Mouse (Mus musculus) neural tube, embryonic 15.5 days (tissue): Measurements from ENCODE around the gene Pld3. TPM values are rescaled to one million over a fixed set of nuclear protein-coding genes. Genes with fewer than 3 reads are reported as not detected.

Source experiments
- ATAC-seq: fragments of 200-750 bp; cut with Nextera tagmentation; 2 replicates; pipeline ENCODE4 v1.8.0; 2017; ENCODE audit warnings: mild to moderate bottlenecking, moderate TSS enrichment, moderate library complexity; ENCODE audit not compliant: low FRiP score
- H3K27ac ChIP-seq: fragments of 300-500 bp; sonication (generic); replicated peaks from 2 replicates; pipeline ENCODE4 v1.5.1; 2015; ENCODE audit warnings: mild to moderate bottlenecking, inconsistent platforms
- H3K27me3 ChIP-seq: fragments of 300-500 bp; sonication (generic); replicated peaks from 2 replicates; pipeline ENCODE4 v1.6.1; 2015; ENCODE audit warnings: inconsistent platforms
- H3K36me3 ChIP-seq: fragments of 300-500 bp; sonication (generic); 2 replicates; pipeline ENCODE4 v1.6.1; 2015; ENCODE audit warnings: inconsistent platforms
- H3K4me1 ChIP-seq: fragments of 300-500 bp; sonication (generic); 2 replicates; pipeline ENCODE4 v1.6.1; 2015; ENCODE audit warnings: inconsistent platforms
- H3K4me2 ChIP-seq: fragments of 300-500 bp; sonication (generic); 2 replicates; pipeline ENCODE4 v1.6.1; 2015; ENCODE audit warnings: inconsistent platforms, mild to moderate bottlenecking, moderate library complexity
- H3K4me3 ChIP-seq: fragments of 300-500 bp; sonication (generic); replicated peaks from 2 replicates; pipeline ENCODE4 v1.5.1; 2015; ENCODE audit warnings: mild to moderate bottlenecking, inconsistent platforms
- H3K9ac ChIP-seq: fragments of 300-500 bp; sonication (generic); replicated peaks from 2 replicates; pipeline ENCODE4 v1.6.1; 2015; ENCODE audit warnings: mild to moderate bottlenecking, inconsistent platforms
- H3K9me3 ChIP-seq: fragments of 300-500 bp; sonication (generic); replicated peaks from 2 replicates; pipeline ENCODE4 v1.6.1; 2016; ENCODE audit warnings: inconsistent platforms
- WGBS: fragments of 180-500 bp; shearing (Covaris S2); methylation state at CpG from one replicate; pipeline ENCODE4 v1.1.7; 2015; ENCODE audit warnings: mixed read lengths; 5-methylcytosine and 5-hydroxymethylcytosine counted together
- polyA plus RNA-seq: library from polyadenylated mRNA; unstranded; fragments of >200 nt; fragmentation: Nextera tagmentation; extraction: Ambion mirVana; gene quantifications from 2 replicates; pipeline ENCODE4 v1.2.1, GENCODE M21; 2015

The Pld3 gene
- polyA plus RNA-seq, 1 experiment from 2014 or later: 191 TPM

DNA sequence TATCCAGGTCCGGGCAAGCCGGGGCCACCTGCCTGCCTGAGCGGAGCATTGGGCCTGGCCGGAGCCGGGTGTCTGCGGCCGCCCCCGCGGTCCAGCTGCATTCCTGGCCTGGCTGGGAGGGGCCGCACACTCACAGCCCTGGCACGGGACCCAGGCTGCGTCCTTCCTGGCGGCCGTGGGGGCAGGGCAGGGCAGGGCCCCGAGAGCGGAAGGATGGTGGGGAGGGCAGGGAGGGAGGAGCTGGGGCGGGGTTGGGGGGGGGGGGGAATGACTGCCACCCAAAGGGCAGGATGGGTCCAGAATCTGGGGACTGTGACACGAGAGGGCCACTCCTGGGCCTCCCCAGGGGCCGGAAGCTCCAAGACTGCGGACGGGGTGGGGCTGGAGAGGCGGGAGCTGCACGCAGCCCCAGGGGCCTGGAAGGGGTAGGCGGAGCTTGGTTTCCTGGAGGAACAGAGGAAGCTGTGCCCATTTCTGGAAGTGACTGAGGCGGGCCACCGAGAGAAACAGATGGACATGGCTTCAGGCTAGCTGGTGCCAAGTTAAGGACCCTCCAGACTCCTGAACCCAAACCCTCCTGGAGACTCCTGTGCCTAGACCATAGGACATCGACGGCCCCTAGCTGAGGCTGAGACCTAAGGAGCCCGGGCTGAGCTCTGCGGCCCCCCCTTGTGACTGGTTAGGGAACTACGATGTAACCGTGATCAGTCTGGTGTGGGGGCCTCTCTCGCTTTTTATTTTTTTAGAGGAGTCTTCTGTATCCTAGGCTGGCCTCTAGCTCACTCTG, 62.3 kb downstream of the Pld3 start:
- H3K4me3 ChIP-seq: peak overlapping the region; percentile 25
- no peaks in the 10 kb centered on the region for H3K27me3 ChIP-seq
- peak overlapping the region; percentile 53 for H3K4me2 ChIP-seq
- peaks cover 26% of the 10 kb centered on the region for H3K4me1 ChIP-seq
- H3K9me3 ChIP-seq: no peaks in the 10 kb centered on the region
- peak overlapping the region; percentile 67 for H3K27ac ChIP-seq
- no peak for ATAC-seq
- H3K9ac ChIP-seq: peak overlapping the region; percentile 32
- no peaks in the 10 kb centered on the region for H3K36me3 ChIP-seq
- WGBS: 2% methylated on average over 33 of the region's 33 CpGs

- no peaks in the 10 kb centered on the region for H3K9me3 ChIP-seq
- peak overlapping the region; percentile 25 for H3K4me3 ChIP-seq
- H3K9ac ChIP-seq: peak overlapping the region; percentile 32
- H3K36me3 ChIP-seq: no peaks in the 10 kb centered on the region
- peak overlapping the region; percentile 53 for H3K4me2 ChIP-seq
- H3K27ac ChIP-seq: peak overlapping the region; percentile 67; the same call in 1 of the 2 replicates
- no peak for ATAC-seq
- peaks cover 26% of the 10 kb centered on the region for H3K4me1 ChIP-seq
- 40% methylated on average over 4 of the region's 4 CpGs for WGBS
- H3K27me3 ChIP-seq: no peaks in the 10 kb centered on the region
Observed at GRCm38 (mm10) chr7:27490227-27490542, 62.8 kb downstream of the Pld3 start.

GRCm38 (mm10) chr7:27489270-27489869, 63.6 kb downstream of the Pld3 start:
- Histone ChIP-seq H3K36me3 (no peaks in the 10 kb centered on the region), H3K4me2 (no peak overlapping the region), H3K27me3 (no peaks in the 10 kb centered on the region), H3K4me3 (no peak overlapping the region), H3K27ac (no peak overlapping the region), H3K4me1 (peaks cover 26% of the 10 kb centered on the region), H3K9ac (no peak overlapping the region), H3K9me3 (no peaks in the 10 kb centered on the region)
- no peak for ATAC-seq
- 92% methylated on average over 25 of the region's 25 CpGs for WGBS

DNA sequence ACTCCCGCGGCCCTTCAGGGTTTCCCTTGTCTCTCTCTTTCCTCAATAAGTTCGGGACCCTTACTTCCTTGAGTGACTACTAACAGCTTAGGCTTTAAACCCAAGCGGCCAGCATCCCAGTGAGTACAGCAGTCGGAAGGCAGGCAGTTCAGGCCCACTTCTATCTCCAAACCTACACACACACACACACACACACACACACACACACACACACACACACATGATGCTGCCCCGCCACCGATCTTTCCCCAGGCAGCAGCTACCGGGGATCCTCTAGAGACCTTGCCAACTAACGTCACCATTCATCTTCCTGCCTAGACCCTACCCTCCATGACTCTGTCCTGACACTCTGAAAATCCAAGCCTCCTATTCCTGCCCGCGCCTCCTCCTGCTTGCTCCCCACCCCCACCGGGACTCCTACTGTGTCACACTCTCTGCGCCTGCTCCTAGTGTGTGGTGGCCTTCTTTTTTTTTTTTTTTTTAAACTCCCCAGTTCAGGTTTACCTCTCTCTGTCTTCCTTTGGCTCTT, 65.2 kb downstream of the Pld3 start:
- Histone ChIP-seq H3K36me3 (no peaks in the 10 kb centered on the region), H3K27ac (peak overlapping the region; percentile 95), H3K4me3 (peak overlapping the region; percentile 78), H3K27me3 (no peaks in the 10 kb centered on the region), H3K4me2 (peak overlapping the region; percentile 60), H3K9me3 (no peaks in the 10 kb centered on the region), H3K9ac (peak overlapping the region; percentile 72), H3K4me1 (peaks cover 26% of the 10 kb centered on the region)
- 4% methylated on average over 13 of the region's 13 CpGs for WGBS
- ATAC-seq: no peak

- under 1% methylated on average over 77 of the region's 80 CpGs for WGBS
- Histone ChIP-seq H3K36me3 (no peaks in the 10 kb centered on the region), H3K27me3 (no peaks in the 10 kb centered on the region), H3K9me3 (no peaks in the 10 kb centered on the region), H3K4me1 (peaks cover 26% of the 10 kb centered on the region), H3K4me2 (peak within 1 kb of the TSS; percentile 60), H3K4me3 (peak within 1 kb of the TSS; percentile 78), H3K9ac (peak within 1 kb of the TSS; percentile 72), H3K27ac (peak within 1 kb of the TSS; percentile 95)
- peak; percentile 98 for ATAC-seq
Observed at GRCm38 (mm10) chr7:27486770-27487697, 66.0 kb downstream of the Pld3 start, which contains the start of gene Sertad1. Gene Sertad1 (plus strand): TSS chr7:27486910.

GRCm38 (mm10) chr7:27486102-27486769, 66.8 kb downstream of the Pld3 start:
- ATAC-seq: peak; percentile 16
- 6% methylated on average over 13 of the region's 13 CpGs for WGBS
- peak overlapping the region; percentile 95 for H3K27ac ChIP-seq
- no peaks in the 10 kb centered on the region for H3K27me3 ChIP-seq
- peak overlapping the region; percentile 28; the same call in 1 of the 2 replicates for H3K9ac ChIP-seq
- H3K4me2 ChIP-seq: peak overlapping the region; percentile 60
- no peaks in the 10 kb centered on the region for H3K9me3 ChIP-seq
- peak overlapping the region; percentile 78 for H3K4me3 ChIP-seq
- H3K36me3 ChIP-seq: no peaks in the 10 kb centered on the region
- peaks cover 32% of the 10 kb centered on the region for H3K4me1 ChIP-seq

DNA sequence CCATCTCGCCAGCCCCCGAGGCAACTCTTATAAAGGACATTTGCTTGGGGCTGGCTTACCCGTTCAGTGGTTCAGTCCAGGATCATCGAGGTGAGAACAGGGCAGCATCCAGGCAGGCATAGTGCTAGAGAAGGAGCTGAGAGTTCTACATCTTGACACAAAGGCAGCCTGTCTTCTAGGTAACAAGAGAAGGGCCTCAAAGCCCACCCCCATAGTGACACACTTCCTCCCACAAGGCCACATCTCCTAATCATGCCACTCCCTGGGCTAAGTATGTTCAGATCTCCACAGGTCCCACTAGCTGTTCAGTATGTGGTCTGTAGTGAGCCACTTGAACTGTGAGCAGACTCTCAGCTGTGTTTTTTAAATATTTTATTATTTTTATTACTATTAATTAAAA, 69.2 kb downstream of the Pld3 start:
- Histone ChIP-seq H3K4me1 (peaks cover 25% of the 10 kb centered on the region), H3K4me2 (no peak overlapping the region), H3K9ac (no peak overlapping the region), H3K27ac (no peak overlapping the region), H3K36me3 (no peaks in the 10 kb centered on the region), H3K9me3 (no peaks in the 10 kb centered on the region), H3K27me3 (no peaks in the 10 kb centered on the region), H3K4me3 (no peak overlapping the region)
- WGBS: 83% methylated on average over 4 of the region's 4 CpGs
- ATAC-seq: no peak

Other genes with a start within 250 kb of the Pld3 start
- 10.7 and 17.8 TPM in 2 replicates for gene Ltbp4, start 215.5 kb downstream of the Pld3 start, polyA plus RNA-seq
- 28.9 and 33.4 TPM in 2 replicates for gene Shkbp1, start 197.2 kb downstream of the Pld3 start, polyA plus RNA-seq
- not detected in 2 replicates for gene Gm20479, start 195.8 kb downstream of the Pld3 start, polyA plus RNA-seq
- 3.7 TPM in 2 replicates for gene Sptbn4, start 105.5 kb downstream of the Pld3 start, polyA plus RNA-seq
- gene Blvrb, start 105.2 kb downstream of the Pld3 start, polyA plus RNA-seq: 24.5 and 26.1 TPM in 2 replicates
- 8.8 and 11.0 TPM in 2 replicates for gene Sertad3, start 79.5 kb downstream of the Pld3 start, polyA plus RNA-seq
- gene Sertad1, start 66.3 kb downstream of the Pld3 start, polyA plus RNA-seq: 11.6 and 15.8 TPM in 2 replicates
- gene Prx, start 53.9 kb downstream of the Pld3 start, polyA plus RNA-seq: 2.0 and 2.4 TPM in 2 replicates
- gene Hipk4, start 30.0 kb downstream of the Pld3 start, polyA plus RNA-seq: 1.5 and 2.1 TPM in 2 replicates
- 32.6 and 33.9 TPM in 2 replicates for gene 2310022A10Rik, start within 50 bp of the Pld3 start, polyA plus RNA-seq
- 52.0 and 59.7 TPM in 2 replicates for gene Akt2, start 38.3 kb upstream of the Pld3 start, polyA plus RNA-seq
- gene Ttc9b, start 100.7 kb upstream of the Pld3 start, polyA plus RNA-seq: 78.0 and 99.5 TPM in 2 replicates
- 15.3 and 21.0 TPM in 2 replicates for gene Map3k10, start 121.4 kb upstream of the Pld3 start, polyA plus RNA-seq
- gene Zfp607b, start 136.1 kb upstream of the Pld3 start, polyA plus RNA-seq: 10.1 and 10.7 TPM in 2 replicates
- gene Zfp60, start 178.2 kb upstream of the Pld3 start, polyA plus RNA-seq: 81.5 and 89.4 TPM in 2 replicates